Mouse (Mus musculus): ENCODE measurements around the gene Sema4g.

Sema4g gene

DNA sequence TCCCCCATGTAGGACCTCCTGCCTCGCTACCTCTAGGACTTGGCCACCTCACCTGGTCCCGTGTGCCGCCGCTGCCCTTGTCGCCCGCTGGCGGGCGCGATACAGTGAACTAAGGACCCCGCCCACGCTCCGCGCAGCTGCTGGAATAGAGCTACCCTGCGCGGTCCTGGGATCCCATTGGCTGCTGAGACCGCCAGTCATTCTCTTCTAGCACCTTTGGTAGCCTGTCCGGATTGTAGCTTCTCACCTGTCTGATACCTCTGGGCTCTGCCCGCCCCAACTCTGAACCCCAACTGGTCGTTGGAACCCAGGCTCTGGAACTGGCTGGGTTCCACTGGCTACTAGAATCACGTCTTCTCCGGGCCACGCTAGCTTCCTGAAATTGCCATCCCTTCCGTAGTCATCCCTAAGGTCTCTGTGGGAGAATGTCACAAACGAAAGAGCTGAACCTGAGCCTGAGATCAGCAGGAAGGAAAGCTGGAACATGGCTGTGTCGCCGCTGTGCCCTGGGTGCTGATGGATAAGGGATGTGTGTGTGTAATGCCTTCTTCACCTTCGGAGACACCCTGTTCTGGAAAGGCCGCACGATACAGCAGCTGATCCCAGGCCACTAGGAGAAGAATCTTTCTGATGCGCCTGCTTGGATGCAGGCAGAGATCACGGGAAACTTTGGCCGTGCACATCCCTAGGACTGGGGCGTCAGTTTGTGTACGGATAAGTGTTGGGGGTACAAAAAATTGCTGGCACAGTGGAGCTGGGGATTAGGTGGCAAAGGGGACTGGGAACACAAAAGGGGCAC is 57.8 kb downstream of the Sema4g start:
- Histone ChIP-seq H3K4me1 (replicated peaks; ENCODE audit: low read depth, low read length) (peaks cover 63% of the 10 kb centered on the region), H3K9me3 (ENCODE audit: low read length) (no peaks in the 10 kb centered on the region), H3K4me3 (replicated peaks; ENCODE audit: low read length) (peak overlapping the region; percentile 74), H3K27me3 (ENCODE audit: insufficient read depth, low read length) (peaks cover 87% of the 10 kb centered on the region), H3K36me3 (ENCODE audit: insufficient read depth, low read length) (no peaks in the 10 kb centered on the region)
- no peak for TF ChIP-seq NANOG (IDR thresholded peaks at IDR 0.05; ENCODE audit: borderline replicate concordance, low read length)
- no peak for TF ChIP-seq POU5F1 (IDR thresholded peaks at IDR 0.05; ENCODE audit: borderline replicate concordance, low read length)
- no peak for TF ChIP-seq CTCF (conservative IDR thresholded peaks at IDR 0.05; ENCODE audit: low read length)

DNA sequence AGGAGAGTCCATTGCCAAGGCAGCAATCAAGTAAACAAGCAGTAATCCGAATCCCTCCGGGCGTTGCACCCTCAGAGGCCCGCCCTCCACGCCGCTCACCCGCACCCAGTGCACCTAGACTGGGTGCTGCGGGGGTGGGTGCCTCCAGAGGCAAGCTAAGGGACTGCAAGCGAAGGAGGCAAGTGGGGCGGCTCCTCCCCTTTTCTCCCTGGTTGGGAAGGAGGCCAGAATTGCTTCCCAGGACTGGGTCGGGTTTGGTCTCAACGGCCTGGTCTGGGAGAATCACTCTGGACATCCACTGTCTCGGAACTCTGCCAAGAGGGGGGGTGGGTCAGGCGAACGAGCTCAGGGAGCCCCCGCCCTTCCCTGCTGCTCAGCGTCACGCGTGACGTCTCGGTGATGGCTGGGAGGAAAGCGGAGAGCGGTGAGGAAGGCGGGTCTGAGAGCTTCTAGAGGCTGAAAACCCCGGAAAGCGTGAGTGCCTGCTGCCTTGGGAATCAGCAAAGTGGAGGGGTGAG is 58.6 kb downstream of the Sema4g start, which contains the start of gene Sfxn3:
Gene Sfxn3 (plus strand): TSS at position 87 of the 518 bp plus-strand sequence.
- H3K4me1 ChIP-seq (replicated peaks; ENCODE audit: low read depth, low read length) = peaks cover 63% of the 10 kb centered on the region
- peak within 1 kb of the TSS; percentile 74 for H3K4me3 ChIP-seq (replicated peaks; ENCODE audit: low read length)
- TF ChIP-seq CTCF (conservative IDR thresholded peaks at IDR 0.05; ENCODE audit: low read length) (peak; percentile 70), POU5F1 (IDR thresholded peaks at IDR 0.05; ENCODE audit: borderline replicate concordance, low read length) (no peak)
- H3K36me3 ChIP-seq (ENCODE audit: insufficient read depth, low read length) = peaks cover 2% of the 10 kb centered on the region; the same call in 1 of the 2 replicates
- H3K9me3 ChIP-seq (ENCODE audit: low read length) = no peaks in the 10 kb centered on the region
- H3K27me3 ChIP-seq (ENCODE audit: insufficient read depth, low read length) = peaks cover 80% of the 10 kb centered on the region

GRCm38 (mm10) chr19:45047935-45048643 is 59.2 kb downstream of the Sema4g start:
- no peaks in the 10 kb centered on the region for H3K9me3 ChIP-seq (ENCODE audit: low read length)
- H3K36me3 ChIP-seq (ENCODE audit: insufficient read depth, low read length) = peaks cover 5% of the 10 kb centered on the region; the same call in 1 of the 2 replicates
- TF ChIP-seq CTCF (conservative IDR thresholded peaks at IDR 0.05; ENCODE audit: low read length) = no peak
- no peak for TF ChIP-seq NANOG (IDR thresholded peaks at IDR 0.05; ENCODE audit: borderline replicate concordance, low read length)
- TF ChIP-seq POU5F1 (IDR thresholded peaks at IDR 0.05; ENCODE audit: borderline replicate concordance, low read length) = no peak

GRCm38 (mm10) chr19:45048644-45049365 is 59.9 kb downstream of the Sema4g start:
- Histone ChIP-seq H3K4me1 (replicated peaks; ENCODE audit: low read depth, low read length) (peaks cover 71% of the 10 kb centered on the region), H3K36me3 (ENCODE audit: insufficient read depth, low read length) (peaks cover 5% of the 10 kb centered on the region; the same call in 1 of the 2 replicates), H3K4me3 (replicated peaks; ENCODE audit: low read length) (peak overlapping the region; percentile 74; the same call in 1 of the 2 replicates), H3K27me3 (ENCODE audit: insufficient read depth, low read length) (peaks cover 68% of the 10 kb centered on the region), H3K9me3 (ENCODE audit: low read length) (no peaks in the 10 kb centered on the region)
- TF ChIP-seq CTCF (conservative IDR thresholded peaks at IDR 0.05; ENCODE audit: low read length) = no peak
- TF ChIP-seq POU5F1 (IDR thresholded peaks at IDR 0.05; ENCODE audit: borderline replicate concordance, low read length) = no peak
- TF ChIP-seq NANOG (IDR thresholded peaks at IDR 0.05; ENCODE audit: borderline replicate concordance, low read length) = no peak

More at GRCm38 (mm10) chr19:45047935-45048643, 59.2 kb downstream of the Sema4g start:
- peaks cover 64% of the 10 kb centered on the region for H3K4me1 ChIP-seq (replicated peaks; ENCODE audit: low read depth, low read length)
- H3K27me3 ChIP-seq (ENCODE audit: insufficient read depth, low read length) = peaks cover 74% of the 10 kb centered on the region
- H3K4me3 ChIP-seq (replicated peaks; ENCODE audit: low read length) = peak overlapping the region; percentile 74

DNA sequence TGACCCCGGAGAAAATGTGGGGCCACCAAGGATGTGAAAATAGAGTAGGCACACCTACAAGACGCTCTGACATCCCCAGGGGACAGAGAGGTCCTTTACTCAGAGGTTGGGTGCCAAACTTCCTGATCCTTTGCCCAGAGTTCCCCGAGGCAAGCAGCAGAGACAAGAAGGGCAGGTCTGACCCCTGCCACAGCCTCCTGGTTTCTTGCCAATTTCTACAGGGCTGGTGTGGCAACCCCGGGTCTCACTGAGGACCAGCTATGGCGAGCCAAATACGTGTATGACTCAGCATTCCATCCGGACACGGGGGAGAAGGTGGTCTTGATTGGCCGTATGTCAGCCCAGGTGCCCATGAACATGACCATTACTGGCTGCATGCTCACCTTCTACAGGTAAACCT is 60.6 kb downstream of the Sema4g start:
- H3K27me3 ChIP-seq (ENCODE audit: insufficient read depth, low read length) = peaks cover 60% of the 10 kb centered on the region
- no peaks in the 10 kb centered on the region for H3K9me3 ChIP-seq (ENCODE audit: low read length)
- H3K4me3 ChIP-seq (replicated peaks; ENCODE audit: low read length) = no peak overlapping the region
- H3K4me1 ChIP-seq (replicated peaks; ENCODE audit: low read depth, low read length) = peaks cover 75% of the 10 kb centered on the region
- H3K36me3 ChIP-seq (ENCODE audit: insufficient read depth, low read length) = peaks cover 5% of the 10 kb centered on the region; the same call in 1 of the 2 replicates
- TF ChIP-seq CTCF (conservative IDR thresholded peaks at IDR 0.05; ENCODE audit: low read length) = no peak
- TF ChIP-seq POU5F1 (IDR thresholded peaks at IDR 0.05; ENCODE audit: borderline replicate concordance, low read length) = no peak
- no peak for TF ChIP-seq NANOG (IDR thresholded peaks at IDR 0.05; ENCODE audit: borderline replicate concordance, low read length)
